Mouse (Mus musculus) testis, adult 2 months (tissue): Measurements from ENCODE around the gene Synrg.

ENCODE experiments used
- CTCF ChIP-seq: fragments of 200-500 bp; IDR thresholded peaks from 2 replicates; pipeline ENCODE4 v1.5.1; 2012; ENCODE audit warnings: low read depth, mild to moderate bottlenecking, inconsistent platforms, low read length, moderate library complexity; ENCODE audit not compliant: control insufficient read depth, insufficient read depth, insufficient replicate concordance
- POLR2A ChIP-seq: fragments of 200-500 bp; IDR thresholded peaks from 2 replicates; pipeline ENCODE4 v1.6.1; 2012; ENCODE audit warnings: low read depth, mild to moderate bottlenecking, inconsistent platforms, low read length, moderate library complexity; ENCODE audit not compliant: control insufficient read depth

GRCm38 (mm10) chr11:83935986-83936665 is 28.1 kb upstream of the Synrg start:
- peak; percentile 79; the same call in 1 of the 2 replicates for TF ChIP-seq CTCF
- TF ChIP-seq POLR2A: no peak
